Mouse (Mus musculus) liver, adult 2 months (tissue): Measurements from ENCODE around the gene Hand1.

Source experiments
- CTCF ChIP-seq: fragments of 200-500 bp; IDR thresholded peaks from 2 replicates; pipeline ENCODE4 v1.5.1; 2011; ENCODE audit warnings: low read depth, low read length, control low read depth
- POLR2A ChIP-seq: fragments of 200-500 bp; IDR thresholded peaks from 2 replicates; pipeline ENCODE4 v1.6.1; 2011; ENCODE audit warnings: low read length, control low read depth; ENCODE audit not compliant: insufficient read depth; ENCODE audit errors: extremely low read depth

GRCm38 (mm10) chr11:57811006-57811405, 21.6 kb downstream of the Hand1 start:
- no peak for TF ChIP-seq CTCF
- no peak for TF ChIP-seq POLR2A
